Mouse (Mus musculus) heart, adult 2 months (tissue): ENCODE results near the gene Pde11a. TPM values are rescaled to one million over a fixed set of nuclear protein-coding genes. Genes with fewer than 3 reads are reported as not detected.
A peak's percentile ranks its signal among the peaks of the same experiment; 100 is the strongest.

Source experiments
- DNase-seq, 2 experiments: peaks; one replicate each; pipeline ENCODE4 v3.0.0; 2021
- H3K27ac ChIP-seq: fragments of 200-600 bp; 2 replicates; pipeline ENCODE4 v1.8.1; 2022
- H3K27me3 ChIP-seq: fragments of 200-500 bp; 2 replicates; pipeline ENCODE4 v1.6.1; 2012; ENCODE audit warnings: mild to moderate bottlenecking, low read length, inconsistent platforms, mixed read lengths; ENCODE audit not compliant: control insufficient read depth, insufficient read depth
- H3K36me3 ChIP-seq: fragments of 200-500 bp; 2 replicates; pipeline ENCODE4 v1.6.1; 2012; ENCODE audit warnings: low read length, inconsistent platforms; ENCODE audit not compliant: control insufficient read depth, insufficient read depth
- H3K4me1 ChIP-seq: fragments of 200-500 bp; 2 replicates; pipeline ENCODE4 v1.6.1; 2011; ENCODE audit warnings: low read length; ENCODE audit not compliant: control insufficient read depth, insufficient read depth
- H3K4me3 ChIP-seq: fragments of 200-600 bp; 2 replicates; pipeline ENCODE4 v1.8.1; 2022
- H3K79me2 ChIP-seq: fragments of 200-500 bp; replicated peaks from 2 replicates; pipeline ENCODE4 v1.6.1; 2012; ENCODE audit warnings: mild to moderate bottlenecking, inconsistent platforms, low read length, moderate library complexity, mixed read lengths; ENCODE audit not compliant: control insufficient read depth, insufficient read depth
- H3K9ac ChIP-seq: fragments of 200-500 bp; 2 replicates; pipeline ENCODE4 v1.6.1; 2012; ENCODE audit warnings: low read depth, mild to moderate bottlenecking, control low read depth, inconsistent platforms, low read length, mixed read lengths
- CTCF ChIP-seq: fragments of 200-600 bp; IDR thresholded peaks from 2 replicates; pipeline ENCODE4 v1.8.1; 2022; ENCODE audit warnings: antibody characterized with exemption, mild to moderate bottlenecking, moderate library complexity
- EP300 ChIP-seq: fragments of 200-500 bp; IDR thresholded peaks from 2 replicates; pipeline ENCODE4 v1.6.1; 2011; ENCODE audit warnings: low read depth, low read length, control low read depth; ENCODE audit not compliant: insufficient read depth
- POLR2A ChIP-seq: fragments of 200-500 bp; IDR thresholded peaks from 2 replicates; pipeline ENCODE4 v1.6.1; 2011; ENCODE audit warnings: mild to moderate bottlenecking, low read depth, low read length, control low read depth; ENCODE audit not compliant: insufficient read depth
- WGBS: fragments of 180-500 bp; shearing (Covaris S2); methylation state at CpG from one replicate; pipeline ENCODE4 v1.1.7; 2018; 5-methylcytosine and 5-hydroxymethylcytosine counted together
- intact Hi-C: fragments of 180-260 bp; cut with DNase I; formaldehyde crosslinking; loops from one replicate; pipeline ENCODE4 v1.15.1; 2025
- polyA plus RNA-seq: library from polyadenylated mRNA; depleted of rRNA; stranded (reverse); fragments of >200 nt; gene quantifications from 2 replicates; pipeline ENCODE4 v1.2.3, GENCODE M21; 2012
- total RNA-seq, 2 experiments: library from RNA; stranded (reverse); gene quantifications; 2 replicates each; pipeline ENCODE4 v1.2.3; 2021

The Pde11a gene
- total and polyA plus RNA-seq, 3 experiments, result 0.12 to 1.4 (median 1.2) TPM

- WGBS, result 43% methylated on average over 9 of the region's 9 CpGs
- no peaks in the 10 kb centered on the region for H3K36me3 ChIP-seq
- no peaks in the 10 kb centered on the region for H3K79me2 ChIP-seq
- no peak for DNase-seq
- peak; percentile 65 for TF ChIP-seq CTCF
- TF ChIP-seq POLR2A, result no peak
- no peaks in the 10 kb centered on the region for H3K4me1 ChIP-seq
- intact Hi-C loops, result loop anchor here (5.0 to 10.0 kb wide), 2 partner anchors 126 to 234 kb away; partner anchors contain the start of gene Cyct
- H3K4me3 ChIP-seq, result no peak overlapping the region
- no peak overlapping the region for H3K9ac ChIP-seq
- H3K27me3 ChIP-seq, result no peaks in the 10 kb centered on the region
- H3K27ac ChIP-seq, result no peak overlapping the region
Measured at GRCm38 (mm10) chr2:76128105-76129057, 210.2 kb downstream of the Pde11a start.

- Histone ChIP-seq H3K79me2 (no peaks in the 10 kb centered on the region), H3K27ac (no peak overlapping the region), H3K27me3 (no peaks in the 10 kb centered on the region), H3K4me1 (no peaks in the 10 kb centered on the region), H3K36me3 (no peaks in the 10 kb centered on the region), H3K9ac (no peak overlapping the region), H3K4me3 (no peak overlapping the region)
- intact Hi-C loops, result loop anchor here (5.0 to 10.0 kb wide), 2 partner anchors 128 to 236 kb away; partner anchors contain the start of gene Cyct
- no peak for DNase-seq
- 88% methylated on average over 6 of the region's 6 CpGs for WGBS
- no peak for TF ChIP-seq POLR2A
- TF ChIP-seq EP300, result no peak
- TF ChIP-seq CTCF, result no peak
Measured at GRCm38 (mm10) chr2:76126651-76127050, 211.9 kb downstream of the Pde11a start.

- no peak for DNase-seq
- TF ChIP-seq EP300, result no peak
- no peak for TF ChIP-seq CTCF
- no peak for TF ChIP-seq POLR2A
- Histone ChIP-seq H3K4me3 (no peak overlapping the region), H3K36me3 (no peaks in the 10 kb centered on the region), H3K27ac (no peak overlapping the region), H3K79me2 (no peaks in the 10 kb centered on the region), H3K9ac (no peak overlapping the region), H3K4me1 (no peaks in the 10 kb centered on the region), H3K27me3 (no peaks in the 10 kb centered on the region)
- 75% methylated on average over 6 of the region's 6 CpGs for WGBS
- intact Hi-C loops, result loop anchor here (5.0 to 10.0 kb wide), 2 partner anchors 130 to 237 kb away; partner anchors contain the start of gene Cyct
Measured at GRCm38 (mm10) chr2:76124821-76125220, 213.8 kb downstream of the Pde11a start.

- H3K4me1 ChIP-seq, result no peaks in the 10 kb centered on the region
- TF ChIP-seq CTCF (no peak), POLR2A (no peak), EP300 (no peak)
- H3K36me3 ChIP-seq, result no peaks in the 10 kb centered on the region
- no peak overlapping the region for H3K9ac ChIP-seq
- WGBS, result 84% methylated on average over 6 of the region's 6 CpGs
- no peaks in the 10 kb centered on the region for H3K27me3 ChIP-seq
- no peak overlapping the region for H3K27ac ChIP-seq
- DNase-seq, result no peak
- intact Hi-C loops, result loop anchor here (10.0 kb wide), 1 partner anchor 133 kb away; no protein-coding TSS in a partner anchor
- no peaks in the 10 kb centered on the region for H3K79me2 ChIP-seq
- no peak overlapping the region for H3K4me3 ChIP-seq
Measured at GRCm38 (mm10) chr2:76122167-76122566, 216.4 kb downstream of the Pde11a start.

GRCm38 (mm10) chr2:76119848-76120247 lies 218.7 kb downstream of the Pde11a start:
- intact Hi-C loops, result loop anchor here (10.0 kb wide), 1 partner anchor 135 kb away; no protein-coding TSS in a partner anchor
- Histone ChIP-seq H3K27ac (no peak overlapping the region), H3K4me1 (no peaks in the 10 kb centered on the region), H3K4me3 (no peak overlapping the region), H3K79me2 (no peaks in the 10 kb centered on the region), H3K27me3 (no peaks in the 10 kb centered on the region), H3K9ac (no peak overlapping the region), H3K36me3 (no peaks in the 10 kb centered on the region)
- TF ChIP-seq EP300 (no peak), CTCF (no peak)
- no peak for DNase-seq
- 51% methylated on average over 2 of the region's 2 CpGs for WGBS

GRCm38 (mm10) chr2:76118491-76118890 lies 220.1 kb downstream of the Pde11a start:
- WGBS, result 37% methylated on average over 5 of the region's 5 CpGs

More at GRCm38 (mm10) chr2:76118491-76118890, 220.1 kb downstream of the Pde11a start:
- no peak overlapping the region for H3K9ac ChIP-seq
- TF ChIP-seq CTCF (no peak), EP300 (no peak), POLR2A (no peak)
- no peaks in the 10 kb centered on the region for H3K27me3 ChIP-seq
- H3K4me3 ChIP-seq, result no peak overlapping the region
- no peak for DNase-seq
- H3K27ac ChIP-seq, result no peak overlapping the region
- H3K4me1 ChIP-seq, result no peaks in the 10 kb centered on the region
- no peaks in the 10 kb centered on the region for H3K79me2 ChIP-seq
- H3K36me3 ChIP-seq, result no peaks in the 10 kb centered on the region
- intact Hi-C loops, result no loop called here
